Mouse (Mus musculus): ENCODE measurements around the gene Il4. TPM values are rescaled to one million over a fixed set of nuclear protein-coding genes. Genes with fewer than 3 reads are reported as not detected.

Gene Il4
- total and polyA plus RNA-seq, 2 experiments from 2014 or later: 4.9 TPM; not detected in 1

- H3K9me3 ChIP-seq (ENCODE audit: low read length): no peaks in the 10 kb centered on the region
- DNase-seq (ENCODE audit: low spot score) (no peak), ATAC-seq (ENCODE audit: low FRiP score) (no peak)
- peaks cover 5% of the 10 kb centered on the region; the same call in 1 of the 2 replicates for H3K27me3 ChIP-seq (ENCODE audit: insufficient read depth, low read length)
- TF ChIP-seq CTCF (IDR thresholded peaks at IDR 0.05): no peak
- no peak overlapping the region for H3K9ac ChIP-seq (replicated peaks; ENCODE audit: low read length, poor library complexity, severe bottlenecking)
- H3K4me1 ChIP-seq (ENCODE audit: insufficient read depth, low read length): no peaks in the 10 kb centered on the region
- H3K36me3 ChIP-seq (ENCODE audit: insufficient read depth, low read length): no peaks in the 10 kb centered on the region
- no peak overlapping the region for H3K27ac ChIP-seq (ENCODE audit: low read depth, low read length)
- WGBS: 86% methylated on average over 10 of the region's 10 CpGs
- H3K4me3 ChIP-seq (ENCODE audit: low read depth, low read length): no peak overlapping the region
- H3K4me2 ChIP-seq (ENCODE audit: low read depth, low read length, poor library complexity, severe bottlenecking): no peak overlapping the region
Measured at GRCm38 (mm10) chr11:53637803-53638260, 19.4 kb upstream of the Il4 start.

GRCm38 (mm10) chr11:53637046-53637802 lies 18.8 kb upstream of the Il4 start:
- no peak overlapping the region for H3K4me2 ChIP-seq (ENCODE audit: low read depth, low read length, poor library complexity, severe bottlenecking)
- no peak for TF ChIP-seq CTCF (IDR thresholded peaks at IDR 0.05)
- DNase-seq (ENCODE audit: low spot score): peak; percentile 21
- no peaks in the 10 kb centered on the region for H3K36me3 ChIP-seq (ENCODE audit: insufficient read depth, low read length)
- no peak overlapping the region for H3K27ac ChIP-seq (ENCODE audit: low read depth, low read length)
- no peaks in the 10 kb centered on the region for H3K4me1 ChIP-seq (ENCODE audit: insufficient read depth, low read length)
- ATAC-seq (ENCODE audit: low FRiP score): no peak
- H3K9ac ChIP-seq (replicated peaks; ENCODE audit: low read length, poor library complexity, severe bottlenecking): no peak overlapping the region; the same call in 1 of the 2 replicates
- 27% methylated on average over 21 of the region's 21 CpGs for WGBS
- peaks cover 5% of the 10 kb centered on the region; the same call in 1 of the 2 replicates for H3K27me3 ChIP-seq (ENCODE audit: insufficient read depth, low read length)
- H3K9me3 ChIP-seq (ENCODE audit: low read length): no peaks in the 10 kb centered on the region
- no peak overlapping the region for H3K4me3 ChIP-seq (ENCODE audit: low read depth, low read length)

GRCm38 (mm10) chr11:53636183-53636646 lies 17.7 kb upstream of the Il4 start:
- DNase-seq (ENCODE audit: low spot score) (no peak), ATAC-seq (ENCODE audit: low FRiP score) (no peak)
- Histone ChIP-seq H3K4me2 (ENCODE audit: low read depth, low read length, poor library complexity, severe bottlenecking) (peak overlapping the region; percentile 75), H3K4me3 (ENCODE audit: low read depth, low read length) (peak overlapping the region; percentile 35), H3K36me3 (ENCODE audit: insufficient read depth, low read length) (no peaks in the 10 kb centered on the region), H3K27ac (ENCODE audit: low read depth, low read length) (no peak overlapping the region), H3K4me1 (ENCODE audit: insufficient read depth, low read length) (no peaks in the 10 kb centered on the region), H3K9ac (replicated peaks; ENCODE audit: low read length, poor library complexity, severe bottlenecking) (peak overlapping the region; percentile 44; the same call in 1 of the 2 replicates), H3K9me3 (ENCODE audit: low read length) (no peaks in the 10 kb centered on the region), H3K27me3 (ENCODE audit: insufficient read depth, low read length) (peaks cover 5% of the 10 kb centered on the region; the same call in 1 of the 2 replicates)
- TF ChIP-seq CTCF (IDR thresholded peaks at IDR 0.05): no peak
- 3% methylated on average over 37 of the region's 40 CpGs for WGBS

- Histone ChIP-seq H3K4me1 (ENCODE audit: insufficient read depth, low read length) (no peaks in the 10 kb centered on the region), H3K4me3 (ENCODE audit: low read depth, low read length) (peak overlapping the region; percentile 35), H3K4me2 (ENCODE audit: low read depth, low read length, poor library complexity, severe bottlenecking) (peak overlapping the region; percentile 75), H3K27me3 (ENCODE audit: insufficient read depth, low read length) (peaks cover 5% of the 10 kb centered on the region; the same call in 1 of the 2 replicates), H3K9me3 (ENCODE audit: low read length) (no peaks in the 10 kb centered on the region), H3K27ac (ENCODE audit: low read depth, low read length) (no peak overlapping the region), H3K9ac (replicated peaks; ENCODE audit: low read length, poor library complexity, severe bottlenecking) (no peak overlapping the region; the same call in 1 of the 2 replicates), H3K36me3 (ENCODE audit: insufficient read depth, low read length) (no peaks in the 10 kb centered on the region)
- WGBS: 44% methylated on average over 9 of the region's 9 CpGs
- DNase-seq (ENCODE audit: low spot score): no peak
- ATAC-seq (ENCODE audit: low FRiP score): no peak
- no peak for TF ChIP-seq CTCF (IDR thresholded peaks at IDR 0.05)
Measured at GRCm38 (mm10) chr11:53635590-53636182, 17.2 kb upstream of the Il4 start.

- no peak for DNase-seq (ENCODE audit: low spot score)
- no peak within 1 kb of the TSS for H3K27ac ChIP-seq (ENCODE audit: low read depth, low read length)
- no peak for TF ChIP-seq CTCF (IDR thresholded peaks at IDR 0.05)
- peaks cover 5% of the 10 kb centered on the region; the same call in 1 of the 2 replicates for H3K27me3 ChIP-seq (ENCODE audit: insufficient read depth, low read length)
- no peaks in the 10 kb centered on the region for H3K9me3 ChIP-seq (ENCODE audit: low read length)
- H3K4me2 ChIP-seq (ENCODE audit: low read depth, low read length, poor library complexity, severe bottlenecking): no peak within 1 kb of the TSS
- no peaks in the 10 kb centered on the region for H3K36me3 ChIP-seq (ENCODE audit: insufficient read depth, low read length)
- no peak for ATAC-seq (ENCODE audit: low FRiP score)
- H3K4me1 ChIP-seq (ENCODE audit: insufficient read depth, low read length): no peaks in the 10 kb centered on the region
- WGBS: 95% methylated on average over 8 of the region's 8 CpGs
- H3K4me3 ChIP-seq (ENCODE audit: low read depth, low read length): no peak within 1 kb of the TSS
- H3K9ac ChIP-seq (replicated peaks; ENCODE audit: low read length, poor library complexity, severe bottlenecking): no peak within 1 kb of the TSS
Measured at GRCm38 (mm10) chr11:53634556-53634955, 16.1 kb upstream of the Il4 start, which contains the start of gene Il13. TSS of gene Il13 (minus strand) at chr11:53634702.

- Histone ChIP-seq H3K27me3 (ENCODE audit: insufficient read depth, low read length) (peaks cover 5% of the 10 kb centered on the region; the same call in 1 of the 2 replicates), H3K36me3 (ENCODE audit: insufficient read depth, low read length) (no peaks in the 10 kb centered on the region), H3K4me2 (ENCODE audit: low read depth, low read length, poor library complexity, severe bottlenecking) (no peak overlapping the region), H3K4me3 (ENCODE audit: low read depth, low read length) (no peak overlapping the region), H3K4me1 (ENCODE audit: insufficient read depth, low read length) (no peaks in the 10 kb centered on the region), H3K9me3 (ENCODE audit: low read length) (no peaks in the 10 kb centered on the region), H3K27ac (ENCODE audit: low read depth, low read length) (no peak overlapping the region), H3K9ac (replicated peaks; ENCODE audit: low read length, poor library complexity, severe bottlenecking) (no peak overlapping the region)
- WGBS: 90% methylated on average over 7 of the region's 7 CpGs
- TF ChIP-seq CTCF (IDR thresholded peaks at IDR 0.05): no peak
- ATAC-seq (ENCODE audit: low FRiP score): no peak
- no peak for DNase-seq (ENCODE audit: low spot score)
Measured at GRCm38 (mm10) chr11:53633644-53634043, 15.2 kb upstream of the Il4 start.

Measured in midbrain, postnatal 0 days (tissue).